ENCODE assay signal across 8 mouse cellular contexts in the genomic region with DNA sequence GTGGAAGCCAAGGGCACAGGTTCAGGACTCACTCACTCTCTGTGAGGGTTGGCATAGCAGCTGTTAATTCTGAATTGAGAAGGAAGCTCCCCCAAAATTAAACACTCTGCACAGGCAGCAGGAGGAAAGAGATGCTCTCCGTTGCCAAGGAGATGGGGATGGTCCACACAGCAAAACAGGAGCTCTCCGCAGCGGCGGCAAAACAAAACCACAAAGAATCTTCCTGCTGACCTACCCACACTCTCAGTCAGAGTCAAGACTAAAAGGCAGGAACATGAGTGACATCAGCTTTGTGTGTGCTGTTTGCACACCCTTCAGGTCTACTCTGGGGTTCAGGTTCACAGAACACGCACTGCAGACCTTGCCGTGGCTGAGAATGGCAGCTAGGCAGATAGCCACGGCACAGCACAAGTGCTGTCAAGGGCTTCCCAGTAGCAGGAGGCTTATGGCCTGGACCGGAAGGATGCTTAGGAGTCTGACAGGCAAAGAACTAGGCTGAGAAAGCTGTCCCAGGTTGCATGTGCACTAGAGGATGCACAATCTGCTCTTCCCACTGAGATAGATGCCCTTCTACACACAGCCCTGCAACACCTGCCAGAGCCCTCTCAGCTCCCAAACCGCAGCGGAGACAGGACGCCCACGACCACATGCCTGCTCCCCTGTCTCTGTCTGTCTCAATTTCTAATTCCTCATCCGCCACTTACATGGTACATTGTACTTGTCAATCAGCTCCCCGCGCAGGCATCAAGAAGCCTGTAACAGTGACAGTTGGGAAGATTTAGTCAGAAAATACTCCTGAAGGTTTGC. TPM values are rescaled to one million over a fixed set of nuclear protein-coding genes. Genes with fewer than 3 reads are reported as not detected.
A peak's percentile ranks its signal among the peaks of the same experiment; 100 is the strongest.
DNase-seq lines count a peak whose midpoint lies in the region; ATAC-seq lines count a peak whose summit lies in the region.
"Had no signal": no experiment of that assay in that cellular context is flagged by ENCODE, and none has a peak within 500 bp of the region (broad histone marks: within the 10 kb centered on the region; RNA-seq: fewer than 3 reads in every experiment).

No protein-coding gene starts in this region.

- no peaks in the 10 kb centered on the region for H3K27me3 ChIP-seq in forebrain, embryonic 16.5 days (replicated peaks; ENCODE audit: control insufficient read depth, insufficient read depth, low read length)

- H3K27ac ChIP-seq in forebrain, embryonic 16.5 days (ENCODE audit: low read length) = peak overlapping the region; percentile 74
- H3K27ac ChIP-seq: embryonic facial prominence, embryonic 13.5 days had no signal

- H3K9ac ChIP-seq in forebrain, embryonic 16.5 days (replicated peaks; ENCODE audit: low read depth, low read length) = 0 out of 2 replicates have a peak overlapping the region, but pooled peaks have one; percentile 2
- H3K9ac ChIP-seq: embryonic facial prominence, embryonic 13.5 days had no signal

- no peaks in the 10 kb centered on the region for H3K9me3 ChIP-seq in forebrain, embryonic 16.5 days (ENCODE audit: control insufficient read depth, low read length)
- H3K9me3 ChIP-seq: embryonic facial prominence, embryonic 13.5 days had no signal

- H3K4me3 ChIP-seq in forebrain, embryonic 16.5 days (replicated peaks; ENCODE audit: low read length) = no peak overlapping the region
- H3K4me3 ChIP-seq: embryonic facial prominence, embryonic 13.5 days had no signal

- H3K36me3 ChIP-seq in forebrain, embryonic 16.5 days (ENCODE audit: control insufficient read depth, insufficient read depth) = no peaks in the 10 kb centered on the region
- H3K36me3 ChIP-seq: embryonic facial prominence, embryonic 13.5 days had no signal

- DNase-seq in brain, adult 2 months (ENCODE audit: low read depth, low spot score) = peak; percentile 84
- peak; percentile 60 to 84 for DNase-seq in layer of hippocampus, postnatal 14 days (ENCODE audit: low spot score in 2 of 2)
- peak; percentile 61 to 75 for DNase-seq in right cerebral cortex, postnatal 36 days (ENCODE audit: low spot score in 2 of 2)
- no peak for DNase-seq in lung, adult 18-20 months
- no peak for DNase-seq in retina, postnatal 1 day

- peaks cover 54% of the 10 kb centered on the region for H3K4me1 ChIP-seq in forebrain, embryonic 16.5 days (replicated peaks; ENCODE audit: control insufficient read depth, insufficient read depth, low read length)

- 39% methylated on average over 15 of the region's 15 CpGs for WGBS in forebrain, embryonic 16.5 days

- peak overlapping the region; percentile 21 for H3K4me2 ChIP-seq in forebrain, embryonic 16.5 days (ENCODE audit: low read length)
- H3K4me2 ChIP-seq: embryonic facial prominence, embryonic 13.5 days had no signal

- ATAC-seq in forebrain, embryonic 16.5 days = peak; percentile 25
- ATAC-seq in megakaryocyte, adult 5-6 weeks (ENCODE audit: poor library complexity, severe bottlenecking) = no peak

RNA-seq across cellular contexts. Expression of a gene that starts 40.3 kb away (rescaled TPM):
- 18.1 and 20.7 TPM in 2 replicates for polyA plus RNA-seq in forebrain, embryonic 16.5 days (2015; fragmentation: Nextera tagmentation; extraction: Ambion mirVana)
- 10 to 100 TPM; 33.5 to 38.3 TPM for total RNA-seq in layer of hippocampus, postnatal 14 days (2021)
- 71.2 and 71.7 TPM in 2 replicates for total RNA-seq in megakaryocyte, adult 5-6 weeks (2015)
- total RNA-seq in megakaryocyte, adult 5-6 weeks (2017) = 195 and 212 TPM in 2 replicates

Comparison
In these comparisons a context has a peak if more than half of its experiments do, and no peak if none do; other contexts are left out.
1. DNase-seq: peak in brain, adult 2 months (single experiment), layer of hippocampus, postnatal 14 days (2 of 2) and right cerebral cortex, postnatal 36 days (2 of 2); none in lung, adult 18-20 months (0 of 2) and retina, postnatal 1 day (single experiment).